Mouse (Mus musculus) spleen, adult 2 months (tissue): ENCODE measurements around the gene Sertad3.

Source experiments
- CTCF ChIP-seq: fragments of 200-500 bp; IDR thresholded peaks from 2 replicates; pipeline ENCODE4 v1.5.1; 2011; ENCODE audit warnings: mild to moderate bottlenecking, inconsistent platforms; ENCODE audit not compliant: insufficient read depth, insufficient read length, insufficient replicate concordance; ENCODE audit errors: extremely low read depth
- POLR2A ChIP-seq: fragments of 200-500 bp; IDR thresholded peaks from 2 replicates; pipeline ENCODE4 v1.6.1; 2011; ENCODE audit warnings: low read depth, low read length, inconsistent platforms

DNA sequence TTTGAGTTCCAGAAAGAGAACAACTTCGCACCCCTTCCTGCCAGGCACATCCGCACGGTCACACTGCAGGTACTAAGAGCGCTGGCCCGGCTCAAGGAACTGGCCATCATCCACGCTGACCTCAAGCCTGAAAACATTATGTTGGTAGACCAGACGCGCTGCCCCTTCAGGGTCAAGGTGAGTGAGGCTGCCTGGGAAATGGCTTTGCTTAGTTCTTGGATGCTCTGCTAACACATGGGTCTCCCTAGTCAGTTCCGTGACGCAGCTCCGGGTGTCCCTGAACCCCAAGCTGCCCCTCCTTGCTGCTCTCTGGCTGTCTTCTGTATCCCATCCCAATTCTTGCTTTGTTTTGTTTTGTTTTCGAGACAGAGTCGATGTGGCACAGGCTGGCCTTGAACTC lies 50.2 kb downstream of the Sertad3 start:
- TF ChIP-seq CTCF (no peak), POLR2A (no peak)
